Comparison of ENCODE assay signal across 11 mouse cellular contexts in genomic region chr8:83451056-83451455, GRCm38 (mm10). TPM values are rescaled to one million over a fixed set of nuclear protein-coding genes. Genes with fewer than 3 reads are reported as not detected.
DNase-seq lines count a peak whose midpoint lies in the region; ATAC-seq and TF ChIP-seq lines count a peak whose summit lies in the region.
"Had no signal": no experiment of that assay in that cellular context is flagged by ENCODE, and none has a peak within 500 bp of the region (broad histone marks: within the 10 kb centered on the region; RNA-seq: fewer than 3 reads in every experiment).

No protein-coding gene starts in this region.

- no peak overlapping the region for H3K27ac ChIP-seq in layer of hippocampus, adult 2 months
- no peak overlapping the region for H3K27ac ChIP-seq in midbrain, embryonic 15.5 days
- H3K27ac ChIP-seq: embryonic facial prominence, embryonic 12.5 days; limb, embryonic 15.5 days; stomach, embryonic 15.5 days had no signal

- no peaks in the 10 kb centered on the region for H3K27me3 ChIP-seq in midbrain, embryonic 15.5 days (replicated peaks)
- H3K27me3 ChIP-seq: embryonic facial prominence, embryonic 12.5 days; limb, embryonic 15.5 days; stomach, embryonic 15.5 days had no signal

- H3K4me2 ChIP-seq in midbrain, embryonic 15.5 days = no peak overlapping the region
- H3K4me2 ChIP-seq: embryonic facial prominence, embryonic 12.5 days; limb, embryonic 15.5 days; stomach, embryonic 15.5 days had no signal

- H3K4me3 ChIP-seq in layer of hippocampus, adult 2 months = no peak overlapping the region
- H3K4me3 ChIP-seq in midbrain, embryonic 15.5 days = no peak overlapping the region
- H3K4me3 ChIP-seq: embryonic facial prominence, embryonic 12.5 days; limb, embryonic 15.5 days; stomach, embryonic 15.5 days had no signal

- no peak overlapping the region for H3K9ac ChIP-seq in midbrain, embryonic 15.5 days
- H3K9ac ChIP-seq: embryonic facial prominence, embryonic 12.5 days; limb, embryonic 15.5 days; stomach, embryonic 15.5 days had no signal

- no peaks in the 10 kb centered on the region for H3K4me1 ChIP-seq in midbrain, embryonic 15.5 days
- H3K4me1 ChIP-seq: embryonic facial prominence, embryonic 12.5 days; limb, embryonic 15.5 days; stomach, embryonic 15.5 days had no signal

- no peak for DNase-seq in layer of hippocampus, adult 2 months (ENCODE audit: low spot score in 2 of 2)
- DNase-seq in layer of hippocampus, postnatal 36 days = no peak
- DNase-seq in MEL-GATA-1-ER (ENCODE audit: extremely low read depth, low read depth) = peak; percentile 44
- peak; percentile 75 for DNase-seq in embryo, embryonic 10.5 days (ENCODE audit: low spot score)
- DNase-seq in layer of hippocampus, adult 18-20 months (ENCODE audit: low spot score in 2 of 2) = no peak
- DNase-seq in right cerebral cortex, postnatal 25 days = no peak
- no peak for DNase-seq in kidney, adult 9 months

- H3K36me3 ChIP-seq in midbrain, embryonic 15.5 days (replicated peaks) = no peaks in the 10 kb centered on the region
- H3K36me3 ChIP-seq: embryonic facial prominence, embryonic 12.5 days; limb, embryonic 15.5 days; stomach, embryonic 15.5 days had no signal

- no peaks in the 10 kb centered on the region for H3K9me3 ChIP-seq in midbrain, embryonic 15.5 days
- H3K9me3 ChIP-seq: embryonic facial prominence, embryonic 12.5 days; limb, embryonic 15.5 days; stomach, embryonic 15.5 days had no signal

- 0 out of 2 replicates have a peak, but pooled peaks have one; percentile 52 for ATAC-seq in midbrain, embryonic 15.5 days (replicated peaks)

- WGBS in midbrain, embryonic 15.5 days = 21% methylated on average over 3 of the region's 3 CpGs

- TF ChIP-seq CTCF in layer of hippocampus, adult 2 months (conservative IDR thresholded peaks at IDR 0.05) = peak; percentile 88

RNA-seq across cellular contexts. Expression of gene Scoc, which starts 7.1 kb away (rescaled TPM):
- 100 to 1,000 TPM; 211 to 218 TPM for total RNA-seq in layer of hippocampus, adult 2 months (2021)
- 100 to 1,000 TPM; 213 to 246 TPM for total RNA-seq in layer of hippocampus, postnatal 36 days (2021)
- polyA plus RNA-seq in midbrain, embryonic 15.5 days (2015; fragmentation: Nextera tagmentation; extraction: Ambion mirVana) = 260 and 268 TPM in 2 replicates
- total RNA-seq in layer of hippocampus, adult 18-20 months (2021) = 100 to 1,000 TPM; 221 to 233 TPM

Comparison
In these comparisons a context has a peak if more than half of its experiments do, and no peak if none do; other contexts are left out.
1. DNase-seq: peak in MEL-GATA-1-ER (single experiment) and embryo, embryonic 10.5 days (single experiment); none in layer of hippocampus, adult 2 months (0 of 2), layer of hippocampus, postnatal 36 days (0 of 2), layer of hippocampus, adult 18-20 months (0 of 2), right cerebral cortex, postnatal 25 days (single experiment) and kidney, adult 9 months (single experiment).